Comparison of ENCODE assay signal across 10 mouse cellular contexts in the genomic region with DNA sequence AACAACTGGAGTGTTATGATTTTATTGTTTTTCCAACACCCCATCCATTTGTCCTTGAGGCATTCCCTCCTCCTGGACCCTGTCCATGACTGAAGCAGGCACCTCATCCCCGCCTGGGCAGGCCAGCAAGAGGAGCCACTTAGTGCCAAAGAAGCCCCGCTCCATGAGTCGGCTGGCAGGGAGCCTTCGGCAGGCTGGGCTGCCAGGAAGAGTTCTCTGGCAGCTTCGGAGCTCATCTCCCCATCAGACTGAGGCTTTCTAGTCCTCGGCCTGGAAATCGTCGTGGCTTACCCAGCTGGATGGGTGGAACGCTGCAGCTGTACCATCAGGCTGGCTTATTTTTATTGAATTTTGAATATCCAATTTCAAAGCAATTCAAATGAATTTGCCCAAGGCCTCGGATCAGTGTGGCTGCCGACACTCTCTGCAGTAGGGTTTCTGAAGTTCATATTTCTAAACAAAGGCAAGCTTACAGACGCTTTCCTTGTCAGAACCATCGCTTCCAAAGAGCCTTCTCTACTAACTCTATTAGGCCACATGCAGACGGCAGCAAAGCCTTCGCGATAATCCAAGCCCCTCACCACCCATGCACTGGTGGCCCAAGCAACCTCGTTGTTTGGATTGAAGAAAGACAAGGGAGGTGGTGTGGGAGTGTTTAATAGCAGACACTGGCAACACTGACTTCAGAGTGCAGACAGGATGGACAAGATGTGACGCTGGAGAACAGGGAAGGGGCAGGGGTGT.
DNase-seq lines count a peak whose midpoint lies in the region; ATAC-seq and TF ChIP-seq lines count a peak whose summit lies in the region.
"Had no signal": no experiment of that assay in that cellular context is flagged by ENCODE, and none has a peak within 500 bp of the region (broad histone marks: within the 10 kb centered on the region; RNA-seq: fewer than 3 reads in every experiment).

No protein-coding gene starts in this region.

- H3K4me1 ChIP-seq in neural tube, embryonic 15.5 days: peaks cover 28% of the 10 kb centered on the region
- no peaks in the 10 kb centered on the region for H3K4me1 ChIP-seq in kidney, embryonic 16.5 days (ENCODE audit: insufficient read depth, low read length)
- no peaks in the 10 kb centered on the region for H3K4me1 ChIP-seq in kidney, adult 2 months (ENCODE audit: control insufficient read depth, insufficient read depth, low read length)
- H3K4me1 ChIP-seq: megakaryocyte, embryonic 14.5 days had no signal

- H3K4me2 ChIP-seq in neural tube, embryonic 15.5 days: no peak overlapping the region
- no peak overlapping the region for H3K4me2 ChIP-seq in kidney, embryonic 16.5 days (replicated peaks; ENCODE audit: low read depth, low read length)

- no peak overlapping the region for H3K4me3 ChIP-seq in neural tube, embryonic 15.5 days (replicated peaks)
- H3K4me3 ChIP-seq in kidney, embryonic 16.5 days (ENCODE audit: low read length): no peak overlapping the region
- no peak overlapping the region for H3K4me3 ChIP-seq in kidney, adult 2 months (ENCODE audit: insufficient read depth, low read depth, low read length)
- H3K4me3 ChIP-seq: megakaryocyte, embryonic 14.5 days had no signal

- intact Hi-C loops in left cerebral cortex, postnatal 14 days (cut with DNase I): loop anchor here (5.0 kb wide), 1 partner anchor 433 kb away; no protein-coding TSS in a partner anchor

- TF ChIP-seq CTCF in kidney, adult 2 months (conservative IDR thresholded peaks at IDR 0.05; ENCODE audit: insufficient read depth, insufficient read length, low read depth, low read length): no peak

- peak overlapping the region; percentile 56 for H3K27ac ChIP-seq in neural tube, embryonic 15.5 days (replicated peaks)
- no peak overlapping the region for H3K27ac ChIP-seq in kidney, embryonic 16.5 days (ENCODE audit: low read length)
- no peak overlapping the region for H3K27ac ChIP-seq in kidney, adult 2 months (ENCODE audit: insufficient read depth, low read depth, low read length)

- ATAC-seq in neural tube, embryonic 15.5 days (ENCODE audit: low FRiP score): peak; percentile 79
- no peak for ATAC-seq in kidney, embryonic 16.5 days (ENCODE audit: low FRiP score, low TSS enrichment)
- ATAC-seq: Patski had no signal

- no peaks in the 10 kb centered on the region for H3K9me3 ChIP-seq in neural tube, embryonic 15.5 days (replicated peaks)
- H3K9me3 ChIP-seq in kidney, embryonic 16.5 days (ENCODE audit: low read length): no peaks in the 10 kb centered on the region

- no peaks in the 10 kb centered on the region for H3K27me3 ChIP-seq in neural tube, embryonic 15.5 days (replicated peaks)
- H3K27me3 ChIP-seq in kidney, embryonic 16.5 days (ENCODE audit: insufficient read depth, low read length): no peaks in the 10 kb centered on the region
- no peaks in the 10 kb centered on the region for H3K27me3 ChIP-seq in kidney, adult 2 months (replicated peaks; ENCODE audit: control insufficient read depth, insufficient read depth, low read length)
- H3K27me3 ChIP-seq: megakaryocyte, embryonic 14.5 days had no signal

- no peak for TF ChIP-seq POLR2A in kidney, adult 2 months (IDR thresholded peaks at IDR 0.05; ENCODE audit: low read depth, low read length)

- H3K36me3 ChIP-seq in neural tube, embryonic 15.5 days: no peaks in the 10 kb centered on the region
- no peaks in the 10 kb centered on the region for H3K36me3 ChIP-seq in kidney, embryonic 16.5 days (ENCODE audit: insufficient read depth, low read length)
- H3K36me3 ChIP-seq in kidney, adult 2 months (ENCODE audit: control insufficient read depth, insufficient read depth, low read length): no peaks in the 10 kb centered on the region

- DNase-seq in ovary, adult 18-20 months (ENCODE audit: low spot score): peak; percentile 70
- no peak for DNase-seq in ovary, postnatal 10 days (ENCODE audit: low spot score)
- DNase-seq in frontal cortex, postnatal 14 days (ENCODE audit: low spot score in 2 of 2): peak; percentile 51 to 52
- peak; percentile 65 for DNase-seq in left cerebral cortex, postnatal 14 days (ENCODE audit: low spot score in 2 of 2)
- no peak for DNase-seq in kidney, postnatal 36 days
- DNase-seq in kidney, adult 2 months: no peak

- 70% methylated on average over 18 of the region's 18 CpGs for WGBS in neural tube, embryonic 15.5 days
- 67% methylated on average over 18 of the region's 18 CpGs for WGBS in kidney, embryonic 16.5 days
- 63% methylated on average over 18 of the region's 18 CpGs for WGBS in kidney, adult 2 months

- no peak overlapping the region for H3K9ac ChIP-seq in neural tube, embryonic 15.5 days (replicated peaks)
- no peak overlapping the region for H3K9ac ChIP-seq in kidney, embryonic 16.5 days (replicated peaks; ENCODE audit: low read length)

Comparison
In these comparisons a context has a peak if more than half of its experiments do, and no peak if none do; other contexts are left out.
1. DNase-seq: peak in ovary, adult 18-20 months (single experiment), frontal cortex, postnatal 14 days (2 of 2) and left cerebral cortex, postnatal 14 days (2 of 2); none in ovary, postnatal 10 days (single experiment), kidney, postnatal 36 days (0 of 2) and kidney, adult 2 months (single experiment).